Mouse (Mus musculus): Measurements from ENCODE around the gene A030005L19Rik. TPM values are rescaled to one million over a fixed set of nuclear protein-coding genes. Genes with fewer than 3 reads are reported as not detected.
"Not testable (repeated sequence)": the region's sequence is repeated elsewhere in the genome, so short reads cannot be mapped to it uniquely, and the experiment has no call there.

Gene A030005L19Rik
- not detected for total RNA-seq (2021)
- long read RNA-seq, experiment 1, result 0 reads
- long read RNA-seq, experiment 2, result 0 reads

DNA sequence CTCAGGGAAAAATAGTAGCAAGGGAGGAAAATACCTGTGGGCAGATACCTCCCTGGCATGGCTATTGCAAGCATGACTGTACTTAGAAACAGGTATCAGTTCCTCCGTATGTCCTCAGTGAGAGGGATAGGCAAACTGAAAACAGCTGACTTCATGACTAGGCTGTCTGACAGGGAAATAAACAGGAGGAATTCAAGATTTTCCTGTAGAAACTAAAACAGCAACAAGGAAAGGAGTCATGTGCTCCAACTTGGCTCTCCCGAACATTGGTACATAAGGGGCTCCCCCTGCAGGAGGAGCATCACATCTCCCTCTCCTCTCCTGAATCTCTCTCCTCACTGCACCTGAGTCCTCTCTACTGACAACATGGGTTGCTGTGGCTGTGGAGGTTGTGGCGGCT is at the start of gene A030005L19Rik:
A030005L19Rik (plus strand) TSS at position 301 of the 400 bp plus-strand sequence.
- no peak for DNase-seq
- intact Hi-C loops (cut with DNase I; ENCODE audit: low total_unique reads), result no loop called here

DNA sequence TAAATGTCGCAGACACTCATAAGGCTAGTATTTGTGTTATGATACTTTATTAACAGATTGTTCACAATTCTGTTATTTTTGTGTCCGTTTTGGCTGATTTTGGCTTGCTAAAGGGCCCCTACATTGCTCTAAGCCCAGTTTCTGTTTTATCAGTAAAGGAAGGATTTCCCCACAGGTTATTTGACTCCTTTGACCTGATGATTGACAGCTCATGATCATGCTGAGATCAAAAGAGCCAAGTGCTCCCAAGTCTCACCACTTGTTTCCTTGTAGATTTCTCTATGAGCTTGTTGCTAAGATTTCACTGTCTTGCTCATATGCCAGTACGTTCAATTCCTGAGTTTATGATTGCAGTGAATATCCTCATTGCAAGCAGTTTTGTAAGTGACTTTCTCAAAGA is 42.9 kb upstream of the A030005L19Rik start:
- DNase-seq, result no peak
- intact Hi-C loops (cut with DNase I; ENCODE audit: low total_unique reads), result no loop called here

DNA sequence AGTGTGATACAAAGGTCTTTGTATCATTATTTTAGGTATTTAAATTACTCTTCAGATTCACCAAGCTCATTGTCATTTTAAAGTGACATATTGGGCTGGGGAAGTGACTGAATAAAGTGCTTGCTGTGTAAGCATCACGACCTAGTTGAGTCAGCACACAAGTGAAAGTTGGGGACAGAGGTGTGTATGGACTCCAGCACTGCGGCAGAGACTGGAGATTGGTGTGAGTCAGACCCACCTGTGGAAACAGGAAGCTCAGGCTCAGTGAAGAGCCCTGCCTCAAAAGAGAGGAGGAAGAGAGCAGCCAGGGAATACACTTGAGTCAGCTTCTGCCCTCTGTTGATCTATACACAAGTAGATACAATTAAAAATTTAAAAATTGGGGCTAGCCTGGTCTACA is 34.0 kb upstream of the A030005L19Rik start:
- intact Hi-C loops (cut with DNase I; ENCODE audit: low total_unique reads), result no loop called here
- no peak for DNase-seq

DNA sequence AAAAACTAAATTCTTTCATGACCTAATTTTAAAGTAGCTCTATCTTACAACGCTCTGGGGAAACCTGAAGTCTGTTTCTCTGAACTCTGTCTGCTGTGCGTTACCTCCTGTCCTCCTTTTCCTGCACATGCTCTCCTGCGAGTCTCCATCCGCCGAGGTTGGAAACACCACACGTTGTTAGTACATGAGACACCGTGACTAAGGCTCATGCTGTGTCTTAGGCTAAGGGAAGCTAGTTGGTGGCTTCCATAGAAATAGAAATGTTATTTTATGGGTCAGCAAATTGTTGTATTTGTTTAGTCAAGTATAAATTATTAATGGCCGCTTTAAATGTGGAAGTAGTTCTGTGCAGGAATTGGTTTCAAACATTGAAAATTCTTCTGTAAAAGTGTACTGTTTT is 32.9 kb upstream of the A030005L19Rik start:
- no peak for DNase-seq
- intact Hi-C loops (cut with DNase I; ENCODE audit: low total_unique reads), result no loop called here

DNA sequence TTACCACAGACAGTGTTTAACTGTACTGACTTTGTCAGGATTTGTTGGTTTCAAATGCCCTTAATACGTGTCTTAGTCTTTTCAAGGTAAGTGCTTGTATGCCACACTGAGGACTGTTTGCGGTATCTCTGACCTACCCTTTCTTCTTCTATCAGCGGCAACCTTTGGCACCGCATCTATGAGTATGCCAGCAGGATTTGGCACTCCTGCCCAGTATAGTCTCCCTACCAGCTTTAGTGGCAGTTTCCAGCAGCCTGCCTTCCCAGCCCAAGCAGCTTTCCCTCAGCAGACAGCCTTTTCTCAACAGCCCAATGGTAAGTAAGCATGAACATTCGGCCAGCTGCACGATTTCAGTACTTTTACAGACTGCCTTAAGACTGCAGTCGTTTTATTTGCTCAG is 19.9 kb upstream of the A030005L19Rik start:
- no peak for DNase-seq
- intact Hi-C loops (cut with DNase I; ENCODE audit: low total_unique reads), result no loop called here

DNA sequence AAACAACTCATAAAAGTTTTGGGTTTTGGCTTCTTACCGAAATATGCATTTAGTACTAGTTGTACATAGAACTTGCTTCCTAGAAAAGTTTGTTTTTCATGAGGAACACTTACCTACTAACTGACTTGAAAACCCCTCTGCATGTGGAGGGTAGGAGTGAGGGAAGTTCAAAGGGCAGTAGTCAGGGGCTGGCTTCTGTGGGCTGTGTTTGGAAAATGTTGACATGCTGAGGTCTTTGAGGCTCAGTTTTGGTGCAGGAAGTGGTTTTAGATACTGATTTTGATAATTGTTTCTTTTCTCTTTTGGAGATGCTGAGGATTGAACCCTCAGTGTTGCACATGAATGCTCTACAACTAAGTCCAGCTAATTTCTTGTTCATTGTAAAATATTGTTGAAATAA is 12.6 kb upstream of the A030005L19Rik start:
- intact Hi-C loops (cut with DNase I; ENCODE audit: low total_unique reads), result no loop called here
- DNase-seq, result no peak

DNA sequence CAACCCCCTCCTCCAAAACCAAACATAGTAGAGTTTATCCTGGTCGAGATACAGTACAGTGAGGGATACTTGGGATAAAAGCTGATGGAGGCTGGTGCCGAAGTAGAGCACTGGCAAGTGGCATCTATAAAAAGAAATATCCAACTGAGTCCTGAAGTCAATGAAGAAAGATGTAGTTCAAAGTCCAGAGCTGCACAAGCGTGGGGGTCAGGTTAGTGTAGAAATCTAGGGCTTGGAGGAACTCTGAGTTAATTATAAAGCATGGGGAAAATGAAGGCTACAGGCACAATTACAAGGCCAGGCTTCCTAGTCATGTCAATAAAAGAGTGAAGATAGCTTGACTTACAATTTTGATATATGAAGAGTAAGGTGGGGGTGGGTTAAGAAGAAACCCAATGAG is 11.9 kb upstream of the A030005L19Rik start:
- intact Hi-C loops (cut with DNase I; ENCODE audit: low total_unique reads), result no loop called here
- no peak for DNase-seq

DNA sequence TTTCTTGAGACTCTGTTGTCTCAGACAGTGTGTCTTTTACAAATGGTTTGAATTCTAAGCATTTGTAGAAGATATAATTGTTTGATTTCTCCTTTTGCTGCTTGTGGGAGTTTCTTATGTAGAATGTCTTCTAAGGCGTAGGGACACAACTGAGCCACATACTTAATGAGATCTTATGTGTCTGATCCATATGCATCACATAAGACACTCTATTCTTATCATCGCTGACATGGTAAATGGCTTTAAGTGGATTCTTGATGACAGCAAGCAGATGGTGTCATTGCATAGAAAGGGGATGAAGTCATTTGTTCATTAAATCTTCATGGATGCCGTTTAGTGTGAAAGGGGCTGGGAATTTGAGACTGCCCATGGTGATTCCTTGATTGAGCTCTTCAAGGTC is 7.2 kb upstream of the A030005L19Rik start:
- DNase-seq, result no peak
- intact Hi-C loops (cut with DNase I; ENCODE audit: low total_unique reads), result no loop called here

DNA sequence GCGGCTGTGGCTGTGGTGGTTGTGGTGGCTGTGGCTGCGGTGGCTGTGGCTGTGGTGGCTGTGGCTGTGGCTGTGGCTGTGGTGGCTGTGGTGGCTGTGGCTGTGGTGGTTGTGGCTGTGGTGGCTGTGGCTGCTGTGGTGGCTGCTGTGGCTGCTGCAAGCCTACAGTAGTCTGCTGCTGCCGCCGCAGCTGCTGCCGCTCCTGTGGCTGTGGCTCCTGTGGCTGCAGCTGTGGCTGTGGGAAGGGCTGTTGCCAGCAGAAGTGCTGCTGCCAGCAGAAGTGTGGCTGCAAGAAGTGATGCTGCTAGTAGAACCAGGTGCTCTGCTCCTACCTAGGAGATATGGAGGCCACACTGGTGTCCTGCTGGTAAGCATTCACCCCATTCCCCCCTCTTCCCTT is 309 bp downstream of the A030005L19Rik start:
- DNase-seq; intact Hi-C loops (cut with DNase I; ENCODE audit: low total_unique reads): not testable (repeated sequence)

DNA sequence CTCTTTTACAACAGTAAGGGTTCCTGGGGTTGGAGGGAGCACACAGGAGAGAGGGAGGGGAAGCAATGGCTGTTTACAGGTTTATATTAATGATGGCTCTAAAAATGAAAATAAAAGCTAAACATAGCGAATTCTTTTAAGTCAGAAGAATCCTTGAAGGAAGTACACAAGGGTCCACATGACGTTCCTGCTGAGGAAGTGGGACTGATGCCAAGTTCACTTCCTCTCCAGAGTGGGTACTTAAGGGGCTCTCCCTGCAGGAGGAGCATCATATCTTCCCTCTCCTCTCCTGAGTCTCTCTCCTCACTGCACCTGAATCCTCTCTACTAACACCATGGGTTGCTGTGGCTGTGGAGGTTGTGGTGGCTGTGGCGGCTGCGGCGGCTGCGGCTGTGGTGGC is 11.5 kb downstream of the A030005L19Rik start, which contains the start of gene A030014E15Rik:
A030014E15Rik (plus strand) TSS at position 268 of the 400 bp plus-strand sequence.
- intact Hi-C loops (cut with DNase I; ENCODE audit: low total_unique reads), result no loop called here
- no peak for DNase-seq

DNA sequence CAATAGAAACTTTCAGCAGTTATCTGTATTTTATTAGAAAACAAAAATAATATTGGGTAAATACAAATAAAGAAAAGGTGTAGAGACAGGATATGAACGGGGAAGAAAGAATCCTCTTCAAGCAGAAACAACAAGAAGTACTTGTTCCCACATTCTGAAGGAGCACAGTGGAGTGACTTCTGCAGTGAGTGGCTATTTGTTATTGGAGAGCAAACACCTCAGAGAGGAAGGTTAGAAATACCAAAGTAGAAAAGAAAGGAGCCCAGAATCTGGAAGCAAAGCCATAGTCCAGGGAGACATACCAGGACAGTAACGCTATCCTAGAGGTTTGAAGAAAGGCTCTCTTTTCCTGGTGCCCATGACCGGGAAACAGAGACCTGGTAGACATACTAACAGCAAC is 17.4 kb downstream of the A030005L19Rik start:
- intact Hi-C loops (cut with DNase I; ENCODE audit: low total_unique reads); DNase-seq: not testable (repeated sequence)

DNA sequence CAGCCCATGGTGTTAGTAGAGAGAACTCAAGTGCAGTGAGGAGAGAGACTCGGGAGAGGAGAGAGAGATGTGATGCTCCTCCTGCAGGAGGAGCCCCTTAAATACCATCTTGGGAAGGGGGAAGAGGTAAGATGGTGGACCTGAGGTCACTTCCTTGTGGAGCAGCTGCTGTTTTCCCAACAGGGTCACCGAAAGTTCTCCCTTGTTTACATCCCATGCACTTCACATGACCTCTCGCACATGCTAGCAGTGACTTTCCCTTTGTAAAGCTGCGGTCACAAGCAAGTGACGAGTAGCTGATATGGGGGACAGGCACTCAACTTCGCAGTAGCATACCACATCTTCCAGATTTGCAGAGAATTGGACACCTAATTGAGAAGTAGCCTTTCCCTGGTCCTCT is 18.2 kb downstream of the A030005L19Rik start, which contains the start of gene Gm6217:
Gm6217 (minus strand) TSS at position 74 of the 400 bp plus-strand sequence.
- DNase-seq; intact Hi-C loops (cut with DNase I; ENCODE audit: low total_unique reads): not testable (repeated sequence)

DNA sequence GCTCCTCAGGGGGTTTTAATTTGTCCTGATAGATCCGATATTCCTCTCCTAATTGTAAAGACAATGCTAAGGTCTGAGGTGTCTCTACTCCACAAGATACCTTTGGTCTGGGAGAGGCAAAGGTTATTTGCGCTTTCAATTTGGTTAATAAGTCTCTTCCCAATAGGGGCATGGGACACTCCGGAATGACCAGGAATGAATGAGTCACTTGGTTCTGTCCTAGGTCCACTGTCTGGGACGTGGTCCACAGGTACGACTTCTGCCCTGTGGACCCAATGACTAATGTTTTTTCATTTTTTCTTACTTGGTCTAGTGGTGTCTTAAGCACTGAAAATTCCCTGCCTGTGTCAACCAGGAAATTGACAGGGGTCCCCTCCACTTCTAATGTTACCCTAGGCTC is 25.5 kb downstream of the A030005L19Rik start:
- no peak for DNase-seq
- intact Hi-C loops (cut with DNase I; ENCODE audit: low total_unique reads), result no loop called here

DNA sequence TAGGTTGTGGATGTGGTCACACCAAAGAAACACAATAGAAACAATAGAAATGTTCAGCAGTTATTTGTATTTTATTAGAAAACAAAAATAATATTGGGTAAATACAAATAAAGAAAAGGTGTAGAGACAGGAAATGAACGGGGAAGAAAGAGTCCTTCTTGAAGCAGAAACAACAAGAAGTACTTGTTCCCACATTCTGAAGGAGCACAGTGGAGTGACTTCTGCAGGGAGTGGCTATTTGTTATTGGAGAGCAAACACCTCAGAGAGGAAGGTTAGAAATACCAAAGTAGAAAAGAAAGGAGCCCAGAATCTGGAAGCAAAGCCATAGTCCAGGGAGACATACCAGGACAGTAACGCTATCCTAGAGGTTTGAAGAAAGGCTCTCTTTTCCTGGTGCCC is 29.4 kb downstream of the A030005L19Rik start:
- DNase-seq; intact Hi-C loops (cut with DNase I; ENCODE audit: low total_unique reads): not testable (repeated sequence)

DNA sequence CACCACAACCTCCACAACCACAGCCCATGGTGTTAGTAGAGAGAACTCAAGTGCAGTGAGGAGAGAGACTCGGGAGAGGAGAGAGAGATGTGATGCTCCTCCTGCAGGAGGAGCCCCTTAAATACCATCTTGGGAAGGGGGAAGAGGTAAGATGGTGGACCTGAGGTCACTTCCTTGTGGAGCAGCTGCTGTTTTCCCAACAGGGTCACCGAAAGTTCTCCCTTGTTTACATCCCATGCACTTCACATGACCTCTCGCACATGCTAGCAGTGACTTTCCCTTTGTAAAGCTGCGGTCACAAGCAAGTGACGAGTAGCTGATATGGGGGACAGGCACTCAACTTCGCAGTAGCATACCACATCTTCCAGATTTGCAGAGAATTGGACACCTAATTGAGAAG is 30.2 kb downstream of the A030005L19Rik start, which contains the start of gene A030003K21Rik:
A030003K21Rik (minus strand) TSS at position 94 of the 400 bp plus-strand sequence.
- intact Hi-C loops (cut with DNase I; ENCODE audit: low total_unique reads); DNase-seq: not testable (repeated sequence)

DNA sequence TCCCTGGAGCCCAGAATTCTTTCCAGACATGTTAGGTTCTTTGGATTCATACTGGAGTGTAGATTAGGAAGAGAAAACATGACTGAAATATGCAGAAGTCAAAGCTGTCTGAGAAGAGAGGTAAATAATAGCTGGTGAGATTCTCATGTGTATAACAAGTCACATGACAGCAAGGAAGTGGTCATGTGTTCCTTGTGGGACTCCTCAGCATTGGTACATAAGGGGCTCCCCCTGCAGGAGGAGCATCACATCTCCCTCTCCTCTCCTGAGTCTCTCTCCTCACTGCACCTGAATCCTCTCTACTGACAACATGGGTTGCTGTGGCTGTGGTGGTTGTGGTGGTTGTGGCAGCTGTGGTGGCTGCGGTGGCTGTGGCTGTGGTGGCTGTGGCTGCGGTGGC is 32.9 kb downstream of the A030005L19Rik start:
- intact Hi-C loops (cut with DNase I; ENCODE audit: low total_unique reads); DNase-seq: not testable (repeated sequence)

DNA sequence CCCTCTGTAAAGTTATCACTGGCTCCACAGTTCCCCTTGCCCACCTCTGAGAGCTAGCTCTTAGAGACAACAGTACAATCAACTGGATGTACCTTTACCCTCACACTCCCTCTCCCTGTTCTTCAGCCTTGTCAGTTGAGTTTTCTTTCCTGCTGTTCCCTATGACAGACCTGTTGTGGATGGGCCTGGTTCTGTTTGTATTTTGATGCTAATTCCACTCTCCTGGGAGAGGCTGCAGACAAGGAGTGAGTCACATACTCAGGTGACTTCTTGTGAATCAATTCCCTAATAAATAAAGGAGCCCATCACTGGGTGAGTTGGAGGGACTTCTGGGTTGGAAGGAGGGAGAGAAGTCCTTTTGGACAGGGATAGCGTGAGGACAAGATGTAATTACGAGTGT is 35.5 kb downstream of the A030005L19Rik start:
- DNase-seq, result no peak
- intact Hi-C loops (cut with DNase I; ENCODE audit: low total_unique reads), result no loop called here

DNA sequence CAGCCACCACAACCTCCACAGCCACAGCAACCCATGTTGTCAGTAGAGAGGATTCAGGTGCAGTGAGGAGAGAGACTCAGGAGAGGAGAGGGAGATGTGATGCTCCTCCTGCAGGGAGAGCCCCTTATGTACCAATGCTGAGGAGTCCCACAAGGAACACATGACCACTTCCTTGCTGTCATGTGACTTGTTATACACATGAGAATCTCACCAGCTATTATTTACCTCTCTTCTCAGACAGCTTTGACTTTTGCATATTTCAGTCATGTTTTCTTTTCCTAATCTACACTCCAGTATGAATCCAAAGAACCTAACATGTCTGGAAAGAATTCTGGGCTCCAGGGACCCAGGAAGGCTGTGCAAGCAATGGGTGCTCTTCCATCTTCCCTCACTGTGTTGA is 42.8 kb downstream of the A030005L19Rik start, which contains the start of gene Gm7544:
Gm7544 (minus strand) TSS at position 101 of the 400 bp plus-strand sequence.
- intact Hi-C loops (cut with DNase I; ENCODE audit: low total_unique reads); DNase-seq: not testable (repeated sequence)

DNA sequence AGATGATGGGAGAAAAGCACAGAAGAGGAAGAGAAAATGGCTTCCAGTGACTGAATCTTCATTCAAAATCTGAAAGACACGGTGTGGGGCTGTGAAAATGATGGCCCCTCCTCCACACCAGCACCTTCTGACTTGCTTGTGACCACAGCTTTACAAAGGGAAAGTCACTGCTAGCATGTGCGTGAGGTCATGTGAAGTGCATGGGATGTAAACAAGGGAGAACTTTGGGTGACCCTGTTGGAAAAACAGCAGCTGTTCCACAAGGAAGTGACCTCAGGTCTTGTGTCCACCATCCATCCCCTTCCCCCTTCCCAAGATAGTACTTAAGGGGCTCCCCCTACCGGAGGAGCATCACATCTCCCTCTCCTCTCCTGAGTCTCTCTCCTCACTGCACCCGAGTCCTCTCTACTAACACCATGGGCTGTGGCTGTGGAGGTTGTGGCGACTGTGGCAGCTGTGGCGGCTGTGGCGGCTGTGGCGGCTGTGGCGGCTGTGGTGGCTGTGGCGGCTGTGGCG is 46.8 kb downstream of the A030005L19Rik start, which contains the start of gene Gm47955:
Gm47955 (plus strand) TSS at position 417 of the 516 bp plus-strand sequence.
- no peak for DNase-seq
- intact Hi-C loops (cut with DNase I; ENCODE audit: low total_unique reads), result no loop called here

All from gastrocnemius, postnatal 14 days (tissue).